22 mouse cellular contexts compared by ENCODE assay signal in genomic region chr9:115430271-115430670, GRCm38 (mm10).
A peak's percentile ranks its signal among the peaks of the same experiment; 100 is the strongest.
DNase-seq lines count a peak whose midpoint lies in the region; ATAC-seq lines count a peak whose summit lies in the region.
"Had no signal": no experiment of that assay in that cellular context is flagged by ENCODE, and none has a peak within 500 bp of the region (broad histone marks: within the 10 kb centered on the region; RNA-seq: fewer than 3 reads in every experiment).

No protein-coding gene starts in this region.

- H3K9me3 ChIP-seq in embryonic facial prominence, embryonic 14.5 days (ENCODE audit: control insufficient read depth, low read length) = no peaks in the 10 kb centered on the region
- H3K9me3 ChIP-seq in embryonic facial prominence, embryonic 10.5 days = no peaks in the 10 kb centered on the region
- H3K9me3 ChIP-seq in midbrain, embryonic 11.5 days (ENCODE audit: control insufficient read depth, low read length) = no peaks in the 10 kb centered on the region; the same call in 1 of the 2 replicates
- no peaks in the 10 kb centered on the region for H3K9me3 ChIP-seq in midbrain, embryonic 16.5 days (replicated peaks; ENCODE audit: control insufficient read depth, low read length, poor library complexity, severe bottlenecking)
- H3K9me3 ChIP-seq: forebrain, embryonic 15.5 days; heart, embryonic 10.5 days; heart, embryonic 15.5 days; hindbrain, embryonic 13.5 days had no signal

- H3K36me3 ChIP-seq in embryonic facial prominence, embryonic 14.5 days (ENCODE audit: control insufficient read depth, insufficient read depth, low read length) = no peaks in the 10 kb centered on the region
- H3K36me3 ChIP-seq in embryonic facial prominence, embryonic 10.5 days (replicated peaks) = no peaks in the 10 kb centered on the region
- no peaks in the 10 kb centered on the region for H3K36me3 ChIP-seq in midbrain, embryonic 11.5 days (ENCODE audit: control insufficient read depth, insufficient read depth, low read length)
- H3K36me3 ChIP-seq in midbrain, embryonic 16.5 days (ENCODE audit: control insufficient read depth, insufficient read depth, low read length) = no peaks in the 10 kb centered on the region
- H3K36me3 ChIP-seq: forebrain, embryonic 15.5 days; G1E; heart, embryonic 10.5 days; heart, embryonic 15.5 days; hindbrain, embryonic 13.5 days had no signal

- H3K4me1 ChIP-seq in embryonic facial prominence, embryonic 14.5 days (ENCODE audit: control insufficient read depth, insufficient read depth, low read length) = no peaks in the 10 kb centered on the region
- H3K4me1 ChIP-seq in embryonic facial prominence, embryonic 10.5 days = no peaks in the 10 kb centered on the region
- no peaks in the 10 kb centered on the region for H3K4me1 ChIP-seq in midbrain, embryonic 11.5 days (ENCODE audit: control insufficient read depth, insufficient read depth, low read length)
- H3K4me1 ChIP-seq in midbrain, embryonic 16.5 days (ENCODE audit: control insufficient read depth, insufficient read depth, low read length) = no peaks in the 10 kb centered on the region
- H3K4me1 ChIP-seq: hindbrain, embryonic 13.5 days had no signal

- no peak for ATAC-seq in embryonic facial prominence, embryonic 14.5 days (ENCODE audit: low read depth)
- no peak for ATAC-seq in midbrain, embryonic 11.5 days (ENCODE audit: low FRiP score)
- no peak for ATAC-seq in midbrain, embryonic 16.5 days
- ATAC-seq: CD4-positive, CD25-positive, alpha-beta regulatory T cell, adult 4 months; forebrain, embryonic 15.5 days; hindbrain, postnatal 0 days had no signal

- DNase-seq in embryonic facial prominence, embryonic 14.5 days (ENCODE audit: low spot score) = peak; percentile 22
- no peak for DNase-seq in embryonic facial prominence, embryonic 10.5 days (ENCODE audit: low spot score)
- DNase-seq in left cerebral cortex, adult 9 months (ENCODE audit: low spot score in 2 of 2) = peak; percentile 5 to 35
- DNase-seq in left cerebral cortex, adult 8-10 months (ENCODE audit: low spot score in 2 of 2) = no peak
- peak; percentile 80 for DNase-seq in midbrain, embryonic 11.5 days (ENCODE audit: low spot score, missing footprints)
- DNase-seq in R1 (ENCODE audit: low read depth, low spot score) = peak; percentile 28
- DNase-seq in cerebellum, adult 9-11 months = no peak
- DNase-seq: adrenal gland, postnatal 14 days; B cell, adult 2 months; cerebellum, adult 18-20 months; cerebellum, postnatal 10 days; gastrocnemius, postnatal 36 days; heart, adult 11 months; heart, postnatal 14 days had no signal

- no peak overlapping the region for H3K9ac ChIP-seq in embryonic facial prominence, embryonic 14.5 days (ENCODE audit: low read depth, low read length)
- no peak overlapping the region for H3K9ac ChIP-seq in midbrain, embryonic 11.5 days (ENCODE audit: low read length)
- no peak overlapping the region for H3K9ac ChIP-seq in midbrain, embryonic 16.5 days (ENCODE audit: low read depth, low read length)
- H3K9ac ChIP-seq: forebrain, embryonic 15.5 days; heart, embryonic 15.5 days; hindbrain, embryonic 13.5 days had no signal

- no peak overlapping the region for H3K4me3 ChIP-seq in embryonic facial prominence, embryonic 14.5 days (ENCODE audit: low read depth, low read length)
- H3K4me3 ChIP-seq in embryonic facial prominence, embryonic 10.5 days = no peak overlapping the region
- H3K4me3 ChIP-seq in midbrain, embryonic 11.5 days (ENCODE audit: low read depth, low read length) = no peak overlapping the region
- no peak overlapping the region for H3K4me3 ChIP-seq in midbrain, embryonic 16.5 days (ENCODE audit: low read depth, low read length)
- H3K4me3 ChIP-seq: forebrain, embryonic 15.5 days; heart, embryonic 10.5 days; heart, embryonic 15.5 days; hindbrain, embryonic 13.5 days had no signal

- WGBS in embryonic facial prominence, embryonic 14.5 days = 64% methylated on average over 4 of the region's 4 CpGs
- 75% methylated on average over 4 of the region's 4 CpGs for WGBS in embryonic facial prominence, embryonic 10.5 days
- WGBS in midbrain, embryonic 11.5 days = 37% methylated on average over 4 of the region's 4 CpGs
- 32% methylated on average over 4 of the region's 4 CpGs for WGBS in midbrain, embryonic 16.5 days

- no peaks in the 10 kb centered on the region for H3K27me3 ChIP-seq in embryonic facial prominence, embryonic 14.5 days (replicated peaks; ENCODE audit: control insufficient read depth, insufficient read depth, low read length)
- H3K27me3 ChIP-seq in embryonic facial prominence, embryonic 10.5 days (replicated peaks; ENCODE audit: low read depth, poor library complexity, severe bottlenecking) = no peaks in the 10 kb centered on the region
- no peaks in the 10 kb centered on the region for H3K27me3 ChIP-seq in midbrain, embryonic 11.5 days (ENCODE audit: control insufficient read depth, insufficient read depth, low read length)
- H3K27me3 ChIP-seq in midbrain, embryonic 16.5 days (ENCODE audit: control insufficient read depth, insufficient read depth, low read depth, low read length) = no peaks in the 10 kb centered on the region
- H3K27me3 ChIP-seq: forebrain, embryonic 15.5 days; heart, embryonic 15.5 days; hindbrain, embryonic 13.5 days had no signal

- H3K4me2 ChIP-seq in embryonic facial prominence, embryonic 14.5 days (ENCODE audit: low read depth, low read length) = no peak overlapping the region
- no peak overlapping the region for H3K4me2 ChIP-seq in midbrain, embryonic 11.5 days
- H3K4me2 ChIP-seq in midbrain, embryonic 16.5 days (ENCODE audit: low read length) = no peak overlapping the region
- H3K4me2 ChIP-seq: forebrain, embryonic 15.5 days; heart, embryonic 15.5 days; hindbrain, embryonic 13.5 days had no signal

- H3K27ac ChIP-seq in embryonic facial prominence, embryonic 14.5 days (replicated peaks; ENCODE audit: low read depth, low read length) = no peak overlapping the region
- no peak overlapping the region for H3K27ac ChIP-seq in embryonic facial prominence, embryonic 10.5 days (replicated peaks)
- no peak overlapping the region for H3K27ac ChIP-seq in midbrain, embryonic 11.5 days (ENCODE audit: low read depth, low read length)
- no peak overlapping the region for H3K27ac ChIP-seq in midbrain, embryonic 16.5 days (ENCODE audit: low read length)
- H3K27ac ChIP-seq: forebrain, embryonic 15.5 days; heart, embryonic 10.5 days; heart, embryonic 15.5 days; hindbrain, embryonic 13.5 days; hindbrain, postnatal 0 days had no signal

Comparison
In these comparisons a context has a peak if more than half of its experiments do, and no peak if none do; other contexts are left out.
1. DNase-seq: peak in embryonic facial prominence, embryonic 14.5 days (single experiment), left cerebral cortex, adult 9 months (2 of 2), midbrain, embryonic 11.5 days (single experiment) and R1 (single experiment); none in embryonic facial prominence, embryonic 10.5 days (single experiment), left cerebral cortex, adult 8-10 months (0 of 2) and cerebellum, adult 9-11 months (single experiment).